Mouse (Mus musculus): ENCODE measurements around the gene Asic2.

DNA sequence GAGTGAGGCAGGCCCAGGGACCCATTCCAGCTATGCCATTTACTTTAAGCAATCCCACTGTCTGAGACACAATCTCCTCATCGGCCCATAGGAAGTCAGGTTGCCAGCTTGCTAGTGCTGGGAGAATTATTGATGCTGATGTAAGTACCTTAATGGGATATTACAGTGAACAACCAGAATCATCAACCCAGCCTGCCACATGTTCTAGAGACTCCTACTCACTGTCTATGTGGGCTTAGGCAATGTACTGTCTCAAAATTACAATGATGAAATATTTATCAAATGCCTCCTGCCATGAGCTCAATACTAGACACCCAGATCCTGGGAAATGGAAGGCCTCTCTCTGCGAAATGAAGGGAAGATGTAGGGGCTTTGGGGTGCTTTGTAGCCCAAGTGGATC is 876.1 kb downstream of the Asic2 start:
- TF ChIP-seq CTCF (IDR thresholded peaks at IDR 0.05; ENCODE audit: borderline replicate concordance, extremely low read depth, insufficient read depth, insufficient read length): no peak
- no peak for TF ChIP-seq POLR2A (IDR thresholded peaks at IDR 0.05; ENCODE audit: borderline replicate concordance, extremely low read depth, insufficient read depth, insufficient read length, poor library complexity, severe bottlenecking)

Data from brain, embryonic 14.5 days (tissue).